23 mouse cellular contexts compared by ENCODE assay signal in genomic region chr3:153334152-153334825, GRCm38 (mm10).
A peak's percentile ranks its signal among the peaks of the same experiment; 100 is the strongest.
DNase-seq lines count a peak whose midpoint lies in the region; ATAC-seq and TF ChIP-seq lines count a peak whose summit lies in the region.
"Had no signal": no experiment of that assay in that cellular context is flagged by ENCODE, and none has a peak within 500 bp of the region (broad histone marks: within the 10 kb centered on the region; RNA-seq: fewer than 3 reads in every experiment).

No protein-coding gene starts in this region.

- no peaks in the 10 kb centered on the region for H3K27me3 ChIP-seq in hindbrain, embryonic 12.5 days
- H3K27me3 ChIP-seq in hindbrain, embryonic 11.5 days (ENCODE audit: control insufficient read depth, insufficient read depth, low read length), result no peaks in the 10 kb centered on the region
- H3K27me3 ChIP-seq in lung, embryonic 14.5 days (ENCODE audit: insufficient read depth, low read length), result no peaks in the 10 kb centered on the region
- no peaks in the 10 kb centered on the region for H3K27me3 ChIP-seq in hindbrain, embryonic 14.5 days (ENCODE audit: control insufficient read depth, insufficient read depth, low read length)
- H3K27me3 ChIP-seq: heart, embryonic 15.5 days; Patski had no signal

- H3K9me3 ChIP-seq in hindbrain, embryonic 12.5 days (replicated peaks), result no peaks in the 10 kb centered on the region
- no peaks in the 10 kb centered on the region for H3K9me3 ChIP-seq in hindbrain, embryonic 11.5 days (ENCODE audit: control insufficient read depth, low read length)
- H3K9me3 ChIP-seq in lung, embryonic 14.5 days (ENCODE audit: low read depth, low read length), result no peaks in the 10 kb centered on the region
- H3K9me3 ChIP-seq in hindbrain, embryonic 14.5 days (ENCODE audit: control insufficient read depth, low read length), result no peaks in the 10 kb centered on the region
- H3K9me3 ChIP-seq: forebrain, embryonic 10.5 days; heart, embryonic 15.5 days; limb, embryonic 10.5 days; midbrain, embryonic 10.5 days had no signal

- H3K4me3 ChIP-seq in hindbrain, embryonic 12.5 days, result no peak overlapping the region
- no peak overlapping the region for H3K4me3 ChIP-seq in hindbrain, embryonic 11.5 days (ENCODE audit: low read depth, low read length)
- H3K4me3 ChIP-seq in lung, embryonic 14.5 days (ENCODE audit: low read depth, low read length), result no peak overlapping the region
- H3K4me3 ChIP-seq in hindbrain, embryonic 14.5 days (replicated peaks; ENCODE audit: low read length), result no peak overlapping the region
- H3K4me3 ChIP-seq: forebrain, embryonic 10.5 days; heart, embryonic 15.5 days; limb, embryonic 10.5 days; midbrain, embryonic 10.5 days had no signal

- 71% methylated on average over 5 of the region's 5 CpGs for WGBS in hindbrain, embryonic 12.5 days
- 73% methylated on average over 5 of the region's 5 CpGs for WGBS in hindbrain, embryonic 11.5 days
- WGBS in lung, embryonic 14.5 days, result 49% methylated on average over 5 of the region's 5 CpGs
- 69% methylated on average over 5 of the region's 5 CpGs for WGBS in hindbrain, embryonic 14.5 days

- no peak overlapping the region for H3K4me2 ChIP-seq in hindbrain, embryonic 12.5 days (replicated peaks)
- no peak overlapping the region for H3K4me2 ChIP-seq in hindbrain, embryonic 11.5 days (replicated peaks; ENCODE audit: low read depth, low read length)
- H3K4me2 ChIP-seq in lung, embryonic 14.5 days, result no peak overlapping the region
- no peak overlapping the region for H3K4me2 ChIP-seq in hindbrain, embryonic 14.5 days (replicated peaks)
- H3K4me2 ChIP-seq: heart, embryonic 15.5 days had no signal

- TF ChIP-seq CTCF in lung, embryonic 14.5 days (IDR thresholded peaks at IDR 0.05; ENCODE audit: low read depth), result no peak

- H3K4me1 ChIP-seq in hindbrain, embryonic 12.5 days, result no peaks in the 10 kb centered on the region
- no peaks in the 10 kb centered on the region for H3K4me1 ChIP-seq in hindbrain, embryonic 11.5 days (replicated peaks; ENCODE audit: control insufficient read depth, insufficient read depth, low read length)
- no peaks in the 10 kb centered on the region for H3K4me1 ChIP-seq in lung, embryonic 14.5 days (ENCODE audit: insufficient read depth)
- H3K4me1 ChIP-seq in hindbrain, embryonic 14.5 days (replicated peaks; ENCODE audit: control insufficient read depth, insufficient read depth, low read length), result no peaks in the 10 kb centered on the region
- H3K4me1 ChIP-seq: forebrain, embryonic 10.5 days; heart, embryonic 15.5 days; limb, embryonic 10.5 days; midbrain, embryonic 10.5 days had no signal

- H3K27ac ChIP-seq in hindbrain, embryonic 12.5 days, result no peak overlapping the region
- H3K27ac ChIP-seq in hindbrain, embryonic 11.5 days (ENCODE audit: low read depth, low read length), result no peak overlapping the region
- no peak overlapping the region for H3K27ac ChIP-seq in lung, embryonic 14.5 days (ENCODE audit: low read depth)
- H3K27ac ChIP-seq in hindbrain, embryonic 14.5 days, result no peak overlapping the region
- H3K27ac ChIP-seq: forebrain, embryonic 10.5 days; heart, embryonic 15.5 days; limb, embryonic 10.5 days; midbrain, embryonic 10.5 days had no signal

- ATAC-seq in cerebellum, adult (ENCODE audit: insufficient number of reproducible peaks, low FRiP score, low TSS enrichment), result peak; percentile 67; the same call in 1 of the 2 replicates
- peak; percentile 38; the same call in 1 of the 2 replicates for ATAC-seq in hindbrain, embryonic 12.5 days (ENCODE audit: low FRiP score)
- ATAC-seq in hindbrain, embryonic 11.5 days (ENCODE audit: low FRiP score), result no peak
- no peak for ATAC-seq in lung, embryonic 14.5 days (ENCODE audit: insufficient read depth)
- ATAC-seq in hindbrain, embryonic 14.5 days (ENCODE audit: low FRiP score), result 0 out of 2 replicates have a peak, but pooled peaks have one; percentile 17
- ATAC-seq: lung, postnatal 0 days; Patski had no signal

- H3K9ac ChIP-seq in hindbrain, embryonic 12.5 days, result no peak overlapping the region
- H3K9ac ChIP-seq in hindbrain, embryonic 11.5 days (ENCODE audit: low read depth, low read length), result no peak overlapping the region
- no peak overlapping the region for H3K9ac ChIP-seq in lung, embryonic 14.5 days
- no peak overlapping the region for H3K9ac ChIP-seq in hindbrain, embryonic 14.5 days
- H3K9ac ChIP-seq: heart, embryonic 15.5 days had no signal

- DNase-seq in cerebellum, adult 8-10 months, result no peak
- DNase-seq in hindbrain, embryonic 11.5 days (ENCODE audit: low spot score), result no peak
- DNase-seq in lung, embryonic 14.5 days, result peak; percentile 14
- DNase-seq in lung, postnatal 36 days, result no peak
- no peak for DNase-seq in hindbrain, embryonic 14.5 days (ENCODE audit: low spot score)
- no peak for DNase-seq in right cerebral cortex, postnatal 4 days
- DNase-seq: adrenal gland, postnatal 36 days; cerebellum, adult 18-20 months; gastrocnemius, postnatal 25 days; heart, postnatal 4 days; kidney, postnatal 4 days; layer of hippocampus, adult 9-11 months; liver; retina, postnatal 1 day; right cerebral cortex, postnatal 25 days had no signal

- no peaks in the 10 kb centered on the region for H3K36me3 ChIP-seq in hindbrain, embryonic 12.5 days
- H3K36me3 ChIP-seq in hindbrain, embryonic 11.5 days (ENCODE audit: control insufficient read depth, insufficient read depth, low read length), result no peaks in the 10 kb centered on the region
- H3K36me3 ChIP-seq in lung, embryonic 14.5 days (ENCODE audit: insufficient read depth), result no peaks in the 10 kb centered on the region
- H3K36me3 ChIP-seq in hindbrain, embryonic 14.5 days (replicated peaks; ENCODE audit: control insufficient read depth, insufficient read depth), result no peaks in the 10 kb centered on the region
- H3K36me3 ChIP-seq: forebrain, embryonic 10.5 days; heart, embryonic 15.5 days; limb, embryonic 10.5 days; midbrain, embryonic 10.5 days had no signal

Comparison
In these comparisons a context has a peak if more than half of its experiments do, and no peak if none do; other contexts are left out.
1. ATAC-seq: peak in cerebellum, adult (single experiment), hindbrain, embryonic 12.5 days (single experiment) and hindbrain, embryonic 14.5 days (single experiment); none in hindbrain, embryonic 11.5 days (single experiment) and lung, embryonic 14.5 days (single experiment).